Mouse (Mus musculus): ENCODE results near the gene Hspg2.
"Not testable (repeated sequence)": the region's sequence is repeated elsewhere in the genome, so short reads cannot be mapped to it uniquely, and the experiment has no call there.

Hspg2 gene

GRCm38 (mm10) chr4:137468260-137469080 is at the start of gene Hspg2:
Hspg2 (plus strand) TSS chr4:137468769.
- peak; percentile 90 to 95 for DNase-seq

GRCm38 (mm10) chr4:137430502-137430901 is 38.1 kb upstream of the Hspg2 start, which contains the start of gene Cela3b:
Cela3b (minus strand) TSS chr4:137430540.
- no peak for DNase-seq

GRCm38 (mm10) chr4:137432700-137433550 is 35.6 kb upstream of the Hspg2 start:
- not testable (repeated sequence) for DNase-seq

- no peak for DNase-seq
These were observed 31.4 kb upstream of the Hspg2 start for GRCm38 (mm10) chr4:137436979-137437669.

GRCm38 (mm10) chr4:137438842-137439241 is 29.7 kb upstream of the Hspg2 start:
- no peak for DNase-seq

- DNase-seq, result no peak
These were observed 27.2 kb upstream of the Hspg2 start for GRCm38 (mm10) chr4:137441332-137441731.

GRCm38 (mm10) chr4:137443625-137444024 is 24.9 kb upstream of the Hspg2 start:
- peak; percentile 35 to 78 for DNase-seq

- DNase-seq, result no peak
These were observed 22.7 kb upstream of the Hspg2 start for GRCm38 (mm10) chr4:137445881-137446280.

GRCm38 (mm10) chr4:137447363-137448196 is 21.0 kb upstream of the Hspg2 start:
- no peak for DNase-seq

- DNase-seq, result no peak
These were observed 20.4 kb upstream of the Hspg2 start for GRCm38 (mm10) chr4:137448197-137448596.

- DNase-seq, result no peak
These were observed 19.9 kb upstream of the Hspg2 start for GRCm38 (mm10) chr4:137448641-137449040.

- DNase-seq, result no peak
These were observed 19.4 kb upstream of the Hspg2 start for GRCm38 (mm10) chr4:137449132-137449531.

- DNase-seq, result no peak
These were observed 18.9 kb upstream of the Hspg2 start for GRCm38 (mm10) chr4:137449715-137450114.

GRCm38 (mm10) chr4:137452190-137452589 is 16.4 kb upstream of the Hspg2 start:
- no peak for DNase-seq

- DNase-seq, result no peak
These were observed 15.3 kb upstream of the Hspg2 start, which contains the start of gene 1700013G24Rik for GRCm38 (mm10) chr4:137453234-137453767. 1700013G24Rik (plus strand) TSS chr4:137453284.

GRCm38 (mm10) chr4:137454582-137454981 is 14.0 kb upstream of the Hspg2 start:
- no peak for DNase-seq

- DNase-seq, result no peak
These were observed 12.0 kb upstream of the Hspg2 start for GRCm38 (mm10) chr4:137456581-137456980.

- no peak for DNase-seq
These were observed 11.3 kb upstream of the Hspg2 start for GRCm38 (mm10) chr4:137457292-137457691.

- DNase-seq, result no peak
These were observed 10.3 kb upstream of the Hspg2 start for GRCm38 (mm10) chr4:137458310-137458709.

- no peak for DNase-seq
These were observed 9.7 kb upstream of the Hspg2 start for GRCm38 (mm10) chr4:137458861-137459260.

GRCm38 (mm10) chr4:137460676-137461075 is 7.9 kb upstream of the Hspg2 start:
- no peak for DNase-seq

GRCm38 (mm10) chr4:137461217-137461616 is 7.4 kb upstream of the Hspg2 start:
- no peak for DNase-seq
